Mouse (Mus musculus): Measurements from ENCODE around the gene Kcnf1. TPM values are rescaled to one million over a fixed set of nuclear protein-coding genes. Genes with fewer than 3 reads are reported as not detected.

Kcnf1 gene
- polyA plus RNA-seq (2016; fragmentation: Nextera tagmentation; extraction: Ambion mirVana) = 1.3 and 1.7 TPM in 2 replicates

GRCm38 (mm10) chr12:17176757-17177092 is at the start of gene Kcnf1:
Kcnf1 (minus strand) TSS chr12:17176888.
- peaks cover 23% of the 10 kb centered on the region for H3K27me3 ChIP-seq (replicated peaks)
- H3K27ac ChIP-seq = no peak within 1 kb of the TSS
- ATAC-seq (ENCODE audit: low FRiP score, low read depth) = peak; percentile 33; the same call in 1 of the 2 replicates

GRCm38 (mm10) chr12:17225012-17225411 is 48.3 kb upstream of the Kcnf1 start:
- Histone ChIP-seq H3K9me3 (no peaks in the 10 kb centered on the region), H3K4me2 (replicated peaks) (no peak overlapping the region), H3K9ac (no peak overlapping the region), H3K36me3 (no peaks in the 10 kb centered on the region), H3K27me3 (replicated peaks) (no peaks in the 10 kb centered on the region), H3K27ac (no peak overlapping the region), H3K4me3 (no peak overlapping the region), H3K4me1 (no peaks in the 10 kb centered on the region)
- WGBS = 78% methylated on average over 5 of the region's 5 CpGs
- no peak for ATAC-seq (ENCODE audit: low FRiP score, low read depth)

More at GRCm38 (mm10) chr12:17176757-17177092, at the start of gene Kcnf1:
- Histone ChIP-seq H3K9me3 (peaks cover 4% of the 10 kb centered on the region; the same call in 1 of the 2 replicates), H3K4me1 (peaks cover 18% of the 10 kb centered on the region; the same call in 1 of the 2 replicates), H3K36me3 (no peaks in the 10 kb centered on the region), H3K4me3 (peak within 1 kb of the TSS; percentile 47), H3K4me2 (replicated peaks) (peak within 1 kb of the TSS; percentile 96), H3K9ac (peak within 1 kb of the TSS; percentile 66)
- WGBS = 14% methylated on average over 4 of the region's 4 CpGs

GRCm38 (mm10) chr12:17223050-17223449 is 46.4 kb upstream of the Kcnf1 start:
- no peak overlapping the region for H3K4me3 ChIP-seq
- H3K27ac ChIP-seq = no peak overlapping the region
- no peak for ATAC-seq (ENCODE audit: low FRiP score, low read depth)
- no peaks in the 10 kb centered on the region for H3K36me3 ChIP-seq
- no peaks in the 10 kb centered on the region for H3K27me3 ChIP-seq (replicated peaks)
- no peak overlapping the region for H3K9ac ChIP-seq
- no peaks in the 10 kb centered on the region for H3K9me3 ChIP-seq
- H3K4me2 ChIP-seq (replicated peaks) = no peak overlapping the region
- no peaks in the 10 kb centered on the region for H3K4me1 ChIP-seq
- 31% methylated on average over 3 of the region's 3 CpGs for WGBS

GRCm38 (mm10) chr12:17221891-17222428 is 45.3 kb upstream of the Kcnf1 start:
- 48% methylated on average over 5 of the region's 5 CpGs for WGBS
- no peaks in the 10 kb centered on the region for H3K27me3 ChIP-seq (replicated peaks)
- H3K4me2 ChIP-seq (replicated peaks) = no peak overlapping the region
- H3K27ac ChIP-seq = no peak overlapping the region
- no peak overlapping the region for H3K9ac ChIP-seq
- no peak overlapping the region for H3K4me3 ChIP-seq
- ATAC-seq (ENCODE audit: low FRiP score, low read depth) = no peak
- H3K36me3 ChIP-seq = no peaks in the 10 kb centered on the region
- H3K9me3 ChIP-seq = no peaks in the 10 kb centered on the region
- no peaks in the 10 kb centered on the region for H3K4me1 ChIP-seq

- no peaks in the 10 kb centered on the region for H3K9me3 ChIP-seq
Observed at GRCm38 (mm10) chr12:17220631-17221030, 43.9 kb upstream of the Kcnf1 start.

GRCm38 (mm10) chr12:17219107-17219506 is 42.4 kb upstream of the Kcnf1 start:
- ATAC-seq (ENCODE audit: low FRiP score, low read depth) = no peak
- Histone ChIP-seq H3K9me3 (no peaks in the 10 kb centered on the region), H3K4me3 (no peak overlapping the region), H3K27me3 (replicated peaks) (no peaks in the 10 kb centered on the region), H3K9ac (no peak overlapping the region), H3K36me3 (no peaks in the 10 kb centered on the region), H3K4me2 (replicated peaks) (no peak overlapping the region), H3K27ac (no peak overlapping the region), H3K4me1 (no peaks in the 10 kb centered on the region)
- WGBS = 67% methylated on average over 4 of the region's 4 CpGs

More at GRCm38 (mm10) chr12:17220631-17221030, 43.9 kb upstream of the Kcnf1 start:
- Histone ChIP-seq H3K36me3 (no peaks in the 10 kb centered on the region), H3K27me3 (replicated peaks) (no peaks in the 10 kb centered on the region), H3K27ac (no peak overlapping the region), H3K9ac (no peak overlapping the region), H3K4me1 (no peaks in the 10 kb centered on the region), H3K4me2 (replicated peaks) (no peak overlapping the region), H3K4me3 (no peak overlapping the region)
- 78% methylated on average over 5 of the region's 5 CpGs for WGBS
- ATAC-seq (ENCODE audit: low FRiP score, low read depth) = no peak

GRCm38 (mm10) chr12:17218390-17218789 is 41.7 kb upstream of the Kcnf1 start:
- no peaks in the 10 kb centered on the region for H3K27me3 ChIP-seq (replicated peaks)
- 56% methylated on average over 8 of the region's 8 CpGs for WGBS

GRCm38 (mm10) chr12:17215751-17216150 is 39.1 kb upstream of the Kcnf1 start:
- no peak for ATAC-seq (ENCODE audit: low FRiP score, low read depth)
- H3K9me3 ChIP-seq = no peaks in the 10 kb centered on the region
- H3K4me1 ChIP-seq = no peaks in the 10 kb centered on the region
- no peaks in the 10 kb centered on the region for H3K36me3 ChIP-seq
- H3K9ac ChIP-seq = no peak overlapping the region
- H3K27ac ChIP-seq = no peak overlapping the region
- no peak overlapping the region for H3K4me2 ChIP-seq (replicated peaks)
- no peaks in the 10 kb centered on the region for H3K27me3 ChIP-seq (replicated peaks)
- WGBS = 88% methylated on average over 7 of the region's 7 CpGs
- H3K4me3 ChIP-seq = no peak overlapping the region

More at GRCm38 (mm10) chr12:17218390-17218789, 41.7 kb upstream of the Kcnf1 start:
- no peak overlapping the region for H3K4me3 ChIP-seq
- no peaks in the 10 kb centered on the region for H3K4me1 ChIP-seq
- no peak overlapping the region for H3K27ac ChIP-seq
- no peaks in the 10 kb centered on the region for H3K9me3 ChIP-seq
- H3K36me3 ChIP-seq = no peaks in the 10 kb centered on the region
- no peak overlapping the region for H3K4me2 ChIP-seq (replicated peaks)
- no peak for ATAC-seq (ENCODE audit: low FRiP score, low read depth)
- H3K9ac ChIP-seq = no peak overlapping the region

- no peak overlapping the region for H3K9ac ChIP-seq
- no peak overlapping the region for H3K4me2 ChIP-seq (replicated peaks)
- no peaks in the 10 kb centered on the region for H3K4me1 ChIP-seq
- ATAC-seq (ENCODE audit: low FRiP score, low read depth) = no peak
- H3K36me3 ChIP-seq = no peaks in the 10 kb centered on the region
- no peaks in the 10 kb centered on the region for H3K9me3 ChIP-seq
- whole genome bisulfite sequencing = 43% methylated on average over 13 of the region's 13 CpGs
- H3K27ac ChIP-seq = no peak overlapping the region
- H3K4me3 ChIP-seq = no peak overlapping the region
- H3K27me3 ChIP-seq (replicated peaks) = no peaks in the 10 kb centered on the region
Observed at GRCm38 (mm10) chr12:17202492-17203322, 26.0 kb upstream of the Kcnf1 start.

- no peak overlapping the region for H3K4me2 ChIP-seq (replicated peaks)
- H3K27me3 ChIP-seq (replicated peaks) = no peaks in the 10 kb centered on the region
- 92% methylated on average over 5 of the region's 5 CpGs for WGBS
- H3K27ac ChIP-seq = no peak overlapping the region
- H3K36me3 ChIP-seq = no peaks in the 10 kb centered on the region
- no peak overlapping the region for H3K4me3 ChIP-seq
- no peaks in the 10 kb centered on the region for H3K9me3 ChIP-seq
- no peaks in the 10 kb centered on the region for H3K4me1 ChIP-seq
- no peak overlapping the region for H3K9ac ChIP-seq
- ATAC-seq (ENCODE audit: low FRiP score, low read depth) = no peak
Observed at GRCm38 (mm10) chr12:17198621-17199020, 21.9 kb upstream of the Kcnf1 start.

- 96% methylated on average over 6 of the region's 6 CpGs for WGBS
- Histone ChIP-seq H3K27ac (no peak overlapping the region), H3K27me3 (replicated peaks) (no peaks in the 10 kb centered on the region), H3K9ac (no peak overlapping the region), H3K4me3 (no peak overlapping the region), H3K9me3 (0 out of 2 replicates have a peak, but pooled peaks cover 4% of the 10 kb centered on the region), H3K36me3 (no peaks in the 10 kb centered on the region), H3K4me2 (replicated peaks) (no peak overlapping the region), H3K4me1 (no peaks in the 10 kb centered on the region)
- no peak for ATAC-seq (ENCODE audit: low FRiP score, low read depth)
Observed at GRCm38 (mm10) chr12:17194140-17194539, 17.5 kb upstream of the Kcnf1 start.

- 79% methylated on average over 1 of the region's 1 CpGs for WGBS
- no peak overlapping the region for H3K9ac ChIP-seq
- H3K4me2 ChIP-seq (replicated peaks) = no peak overlapping the region
- no peak overlapping the region for H3K4me3 ChIP-seq
- no peaks in the 10 kb centered on the region for H3K27me3 ChIP-seq (replicated peaks)
- H3K36me3 ChIP-seq = no peaks in the 10 kb centered on the region
- H3K9me3 ChIP-seq = 0 out of 2 replicates have a peak, but pooled peaks cover 4% of the 10 kb centered on the region
- no peaks in the 10 kb centered on the region for H3K4me1 ChIP-seq
- ATAC-seq (ENCODE audit: low FRiP score, low read depth) = no peak
- H3K27ac ChIP-seq = no peak overlapping the region
Observed at GRCm38 (mm10) chr12:17193311-17193710, 16.6 kb upstream of the Kcnf1 start.
